Mouse (Mus musculus) lung, embryonic 14.5 days (tissue): Measurements from ENCODE around the gene Csnk1d. TPM values are rescaled to one million over a fixed set of nuclear protein-coding genes. Genes with fewer than 3 reads are reported as not detected.

Experiments
- ATAC-seq: fragments of 200-750 bp; cut with Nextera tagmentation; 2 replicates; pipeline ENCODE4 v1.8.0; 2017; ENCODE audit warnings: mild to moderate bottlenecking, moderate TSS enrichment, moderate library complexity; ENCODE audit not compliant: insufficient read depth
- DNase-seq: peaks from one replicate; pipeline ENCODE4 v3.0.0-alpha.2; 2015
- H3K27ac ChIP-seq: fragments of 300-500 bp; sonication (generic); 2 replicates; pipeline ENCODE4 v1.5.1; 2014; ENCODE audit warnings: low read depth, mild to moderate bottlenecking, moderate library complexity
- H3K27me3 ChIP-seq: fragments of 300-500 bp; sonication (generic); 2 replicates; pipeline ENCODE4 v1.6.1; 2014; ENCODE audit warnings: low read length, control low read depth; ENCODE audit not compliant: insufficient read depth
- H3K36me3 ChIP-seq: fragments of 300-500 bp; sonication (generic); 2 replicates; pipeline ENCODE4 v1.6.1; 2014; ENCODE audit warnings: control low read depth; ENCODE audit not compliant: insufficient read depth
- H3K4me1 ChIP-seq: fragments of 300-500 bp; sonication (generic); 2 replicates; pipeline ENCODE4 v1.6.1; 2014; ENCODE audit warnings: antibody characterized with exemption, control low read depth; ENCODE audit not compliant: insufficient read depth
- H3K4me2 ChIP-seq: fragments of 300-500 bp; sonication (generic); 2 replicates; pipeline ENCODE4 v1.6.1; 2014; ENCODE audit warnings: mild to moderate bottlenecking
- H3K4me3 ChIP-seq: fragments of 300-500 bp; sonication (generic); 2 replicates; pipeline ENCODE4 v1.5.1; 2014; ENCODE audit warnings: low read depth, low read length
- H3K9ac ChIP-seq: fragments of 300-500 bp; sonication (generic); 2 replicates; pipeline ENCODE4 v1.6.1; 2014
- H3K9me3 ChIP-seq: fragments of 300-500 bp; sonication (generic); 2 replicates; pipeline ENCODE4 v1.6.1; 2016; ENCODE audit warnings: low read depth, low read length, control low read depth
- CTCF ChIP-seq: IDR thresholded peaks from 2 replicates; pipeline ENCODE4 v1.5.1; 2016; ENCODE audit warnings: antibody characterized with exemption, low read depth
- WGBS: fragments of 180-500 bp; shearing (Covaris S2); extraction: QIAGEN DNeasy Blood & Tissue Kit; methylation state at CpG from one replicate; pipeline ENCODE4 v1.1.7; 2014; 5-methylcytosine and 5-hydroxymethylcytosine counted together
- polyA plus RNA-seq: library from polyadenylated mRNA; unstranded; fragments of >200 nt; fragmentation: Nextera tagmentation; extraction: Ambion mirVana; gene quantifications from 2 replicates; pipeline ENCODE4 v1.2.1, GENCODE M21; 2014

Gene Csnk1d
- polyA plus RNA-seq, 1 experiment from 2014 or later: 89.8 TPM

- Histone ChIP-seq H3K4me2 (no peak overlapping the region), H3K4me3 (no peak overlapping the region), H3K27ac (no peak overlapping the region), H3K4me1 (no peaks in the 10 kb centered on the region), H3K9me3 (no peaks in the 10 kb centered on the region), H3K9ac (no peak overlapping the region), H3K27me3 (no peaks in the 10 kb centered on the region), H3K36me3 (peaks cover 93% of the 10 kb centered on the region)
- ATAC-seq: no peak
- 48% methylated on average over 1 of the region's 1 CpGs for WGBS
- no peak for TF ChIP-seq CTCF
- no peak for DNase-seq
Measured at GRCm38 (mm10) chr11:120960248-120960647, 30.9 kb downstream of the Csnk1d start.

GRCm38 (mm10) chr11:120959564-120959963 is 31.6 kb downstream of the Csnk1d start:
- no peak overlapping the region for H3K9ac ChIP-seq
- no peaks in the 10 kb centered on the region for H3K9me3 ChIP-seq
- no peaks in the 10 kb centered on the region for H3K4me1 ChIP-seq
- H3K27ac ChIP-seq: no peak overlapping the region
- H3K4me2 ChIP-seq: no peak overlapping the region
- H3K4me3 ChIP-seq: no peak overlapping the region
- H3K36me3 ChIP-seq: peaks cover 89% of the 10 kb centered on the region
- no peaks in the 10 kb centered on the region for H3K27me3 ChIP-seq
- DNase-seq: no peak
- TF ChIP-seq CTCF: no peak
- WGBS: 73% methylated on average over 3 of the region's 3 CpGs
- ATAC-seq: no peak

- H3K9me3 ChIP-seq: no peaks in the 10 kb centered on the region
- 81% methylated on average over 16 of the region's 18 CpGs for WGBS
- H3K4me1 ChIP-seq: no peaks in the 10 kb centered on the region
- ATAC-seq (0 out of 2 replicates have a peak, but pooled peaks have one; percentile 6), DNase-seq (no peak)
- no peaks in the 10 kb centered on the region for H3K27me3 ChIP-seq
- no peak overlapping the region for H3K4me2 ChIP-seq
- TF ChIP-seq CTCF: no peak
- H3K4me3 ChIP-seq: no peak overlapping the region
- no peak overlapping the region for H3K27ac ChIP-seq
- peaks cover 85% of the 10 kb centered on the region for H3K36me3 ChIP-seq
- H3K9ac ChIP-seq: no peak overlapping the region
Measured at GRCm38 (mm10) chr11:120959066-120959465, 32.1 kb downstream of the Csnk1d start.

GRCm38 (mm10) chr11:120957731-120958257 is 33.3 kb downstream of the Csnk1d start:
- DNase-seq (no peak), ATAC-seq (no peak)
- Histone ChIP-seq H3K27ac (peak overlapping the region; percentile 45; the same call in 1 of the 2 replicates), H3K27me3 (no peaks in the 10 kb centered on the region), H3K36me3 (peaks cover 77% of the 10 kb centered on the region), H3K9ac (no peak overlapping the region), H3K4me2 (no peak overlapping the region), H3K4me1 (no peaks in the 10 kb centered on the region), H3K9me3 (no peaks in the 10 kb centered on the region), H3K4me3 (no peak overlapping the region)
- WGBS: 60% methylated on average over 15 of the region's 15 CpGs
- TF ChIP-seq CTCF: no peak

GRCm38 (mm10) chr11:120957052-120957451 is 34.1 kb downstream of the Csnk1d start:
- Histone ChIP-seq H3K27me3 (no peaks in the 10 kb centered on the region), H3K4me3 (no peak overlapping the region), H3K27ac (no peak overlapping the region), H3K9ac (no peak overlapping the region), H3K4me1 (peaks cover 7% of the 10 kb centered on the region; the same call in 1 of the 2 replicates), H3K9me3 (no peaks in the 10 kb centered on the region), H3K4me2 (no peak overlapping the region), H3K36me3 (peaks cover 72% of the 10 kb centered on the region)
- WGBS: 52% methylated on average over 8 of the region's 8 CpGs
- DNase-seq: no peak
- ATAC-seq: no peak
- no peak for TF ChIP-seq CTCF

- no peak overlapping the region for H3K9ac ChIP-seq
Measured at GRCm38 (mm10) chr11:120955701-120956100, 35.4 kb downstream of the Csnk1d start.

GRCm38 (mm10) chr11:120954936-120955335 is 36.2 kb downstream of the Csnk1d start:
- Histone ChIP-seq H3K9me3 (no peaks in the 10 kb centered on the region), H3K27me3 (no peaks in the 10 kb centered on the region), H3K4me3 (no peak overlapping the region), H3K36me3 (peaks cover 55% of the 10 kb centered on the region), H3K4me2 (no peak overlapping the region), H3K27ac (no peak overlapping the region), H3K4me1 (peaks cover 14% of the 10 kb centered on the region), H3K9ac (no peak overlapping the region)
- DNase-seq (no peak), ATAC-seq (no peak)
- TF ChIP-seq CTCF: no peak
- WGBS: 59% methylated on average over 5 of the region's 5 CpGs

More at GRCm38 (mm10) chr11:120955701-120956100, 35.4 kb downstream of the Csnk1d start:
- no peaks in the 10 kb centered on the region for H3K9me3 ChIP-seq
- H3K27ac ChIP-seq: no peak overlapping the region
- H3K4me3 ChIP-seq: no peak overlapping the region
- H3K4me1 ChIP-seq: peaks cover 8% of the 10 kb centered on the region; the same call in 1 of the 2 replicates
- DNase-seq (no peak), ATAC-seq (no peak)
- peaks cover 58% of the 10 kb centered on the region for H3K36me3 ChIP-seq
- H3K4me2 ChIP-seq: no peak overlapping the region
- no peak for TF ChIP-seq CTCF
- 90% methylated on average over 8 of the region's 8 CpGs for WGBS
- no peaks in the 10 kb centered on the region for H3K27me3 ChIP-seq
